Mouse (Mus musculus): ENCODE measurements around the gene Srr.

DNA sequence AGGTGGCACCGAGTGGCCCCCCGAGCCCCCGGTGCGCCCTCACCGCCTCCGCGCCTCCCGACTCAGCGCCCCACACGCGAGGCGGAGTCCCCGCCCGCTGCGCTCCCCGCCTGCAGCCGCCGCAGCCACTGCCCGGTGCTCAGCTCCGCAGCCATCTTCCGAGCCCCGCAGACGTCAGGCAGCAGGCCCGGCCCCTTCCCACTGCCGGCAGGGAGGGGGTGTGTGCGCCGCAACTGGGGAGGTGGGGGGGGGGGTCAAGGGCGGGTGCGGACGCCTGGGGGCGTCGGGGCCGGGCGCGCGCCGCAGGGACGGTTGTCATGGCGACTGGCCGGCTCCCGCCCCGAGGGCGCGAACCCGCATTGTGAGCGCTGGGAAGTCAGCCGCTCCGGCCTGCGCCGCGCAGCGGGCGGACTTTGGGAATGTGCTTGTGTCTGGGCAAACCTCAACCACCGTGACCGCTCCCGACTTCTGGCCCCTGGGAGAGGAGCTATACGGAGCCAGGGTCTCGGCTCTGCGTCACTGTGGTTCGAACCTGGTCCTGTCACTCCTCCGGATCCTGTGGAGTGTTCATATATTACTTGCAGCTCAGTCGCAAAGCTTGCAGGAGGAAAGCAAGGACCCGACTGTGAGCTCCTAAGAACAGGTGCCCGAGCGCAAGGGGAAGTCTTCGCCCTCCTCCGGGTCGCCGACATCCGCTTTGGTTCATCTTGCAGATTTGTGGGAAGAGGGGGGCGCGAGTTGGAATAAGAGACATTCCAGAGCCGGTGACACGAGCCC lies 28.7 kb downstream of the Srr start, which contains the start of gene Sgsm2:
- TF ChIP-seq CTCF (IDR thresholded peaks at IDR 0.05; ENCODE audit: borderline replicate concordance, control insufficient read depth, extremely low read depth, insufficient read depth, low read length, poor library complexity) (no peak), POLR2A (IDR thresholded peaks at IDR 0.05; ENCODE audit: control insufficient read depth, extremely low read depth, insufficient read depth, low read length, poor library complexity) (no peak)
